Comparison of ENCODE assay signal across 8 mouse cellular contexts in the genomic region with DNA sequence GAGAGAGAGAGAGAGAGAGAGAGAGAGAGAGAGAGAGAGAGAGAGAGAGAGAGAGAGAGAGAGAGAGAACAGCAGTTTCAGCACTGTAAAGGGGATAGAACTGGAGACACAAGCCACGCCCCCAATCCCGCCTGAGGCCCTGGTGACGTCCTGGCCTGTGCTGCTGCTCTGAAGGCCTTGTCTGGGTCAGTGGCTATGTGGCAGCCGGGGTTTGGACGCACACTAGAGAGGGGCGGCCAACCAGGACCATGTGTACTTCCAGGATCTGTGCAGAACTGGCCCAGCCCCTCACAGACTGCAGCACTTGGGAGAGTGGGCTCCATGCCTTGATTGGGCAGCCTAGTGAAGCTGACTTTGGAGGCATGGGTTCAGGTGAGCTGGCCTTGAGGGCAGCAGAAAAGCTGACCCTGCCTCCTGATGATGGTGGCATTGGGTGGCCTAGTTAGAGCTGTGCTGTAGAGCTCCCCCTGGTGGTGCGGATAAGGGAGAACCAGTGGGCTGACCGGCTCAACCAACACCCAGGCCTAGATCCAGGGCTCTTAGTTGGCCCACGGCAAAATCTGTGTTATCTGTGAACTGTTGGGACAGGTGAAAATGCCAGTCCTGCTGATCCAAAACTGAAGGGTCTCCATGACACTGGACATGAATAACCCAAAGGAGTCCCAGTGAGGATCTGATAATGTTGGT.
DNase-seq lines count a peak whose midpoint lies in the region; ATAC-seq and TF ChIP-seq lines count a peak whose summit lies in the region.

No protein-coding gene starts in this region.

- no peaks in the 10 kb centered on the region for H3K9me3 ChIP-seq in neural tube, embryonic 15.5 days (replicated peaks)
- no peaks in the 10 kb centered on the region for H3K9me3 ChIP-seq in intestine, embryonic 15.5 days
- H3K9me3 ChIP-seq in liver, postnatal 0 days (ENCODE audit: low read length) = no peaks in the 10 kb centered on the region

- H3K9ac ChIP-seq in neural tube, embryonic 15.5 days (replicated peaks) = no peak overlapping the region
- no peak overlapping the region for H3K9ac ChIP-seq in intestine, embryonic 15.5 days
- no peak overlapping the region for H3K9ac ChIP-seq in liver, postnatal 0 days (replicated peaks)

- peak; percentile 82 for TF ChIP-seq CTCF in liver, postnatal 0 days (IDR thresholded peaks at IDR 0.05; ENCODE audit: low read depth)

- H3K27ac ChIP-seq in neural tube, embryonic 15.5 days (replicated peaks) = no peak overlapping the region
- no peak overlapping the region for H3K27ac ChIP-seq in intestine, embryonic 15.5 days
- no peak overlapping the region for H3K27ac ChIP-seq in liver, postnatal 0 days (ENCODE audit: low read depth)

- no peaks in the 10 kb centered on the region for H3K27me3 ChIP-seq in neural tube, embryonic 15.5 days (replicated peaks)
- no peaks in the 10 kb centered on the region for H3K27me3 ChIP-seq in intestine, embryonic 15.5 days (replicated peaks)
- no peaks in the 10 kb centered on the region for H3K27me3 ChIP-seq in liver, postnatal 0 days (ENCODE audit: insufficient read depth, low read length)

- TF ChIP-seq EP300 in liver, postnatal 0 days (IDR thresholded peaks at IDR 0.05; ENCODE audit: low read depth) = no peak

- no peak for ATAC-seq in neural tube, embryonic 15.5 days (ENCODE audit: low FRiP score)
- ATAC-seq in intestine, embryonic 15.5 days = peak; percentile 41; the same call in 1 of the 2 replicates
- ATAC-seq in liver, postnatal 0 days = 0 out of 2 replicates have a peak, but pooled peaks have one; percentile 40

- no peak overlapping the region for H3K4me3 ChIP-seq in neural tube, embryonic 15.5 days (replicated peaks)
- H3K4me3 ChIP-seq in intestine, embryonic 15.5 days (replicated peaks) = no peak overlapping the region
- no peak overlapping the region for H3K4me3 ChIP-seq in liver, postnatal 0 days (ENCODE audit: low read depth, low read length)

- H3K36me3 ChIP-seq in neural tube, embryonic 15.5 days = no peaks in the 10 kb centered on the region
- no peaks in the 10 kb centered on the region for H3K36me3 ChIP-seq in intestine, embryonic 15.5 days
- no peaks in the 10 kb centered on the region; the same call in 1 of the 2 replicates for H3K36me3 ChIP-seq in liver, postnatal 0 days (replicated peaks; ENCODE audit: insufficient read depth, low read length)

- no peak overlapping the region for H3K4me2 ChIP-seq in neural tube, embryonic 15.5 days
- H3K4me2 ChIP-seq in intestine, embryonic 15.5 days (replicated peaks) = no peak overlapping the region
- H3K4me2 ChIP-seq in liver, postnatal 0 days (ENCODE audit: low read depth, low read length) = no peak overlapping the region

- peak; percentile 53 for DNase-seq in neural tube, embryonic 10.5 days (ENCODE audit: extremely low spot score, low spot score)
- peak; percentile 70 for DNase-seq in R1 (ENCODE audit: low read depth, low spot score)
- peak; percentile 31 for DNase-seq in embryo, embryonic 11.5 days (ENCODE audit: low read depth, low spot score)
- DNase-seq in liver, postnatal 0 days = peak; percentile 61
- DNase-seq in retina, adult 2 months (ENCODE audit: low read depth, low spot score) = peak; percentile 9
- no peak for DNase-seq in Muller cell, postnatal 12 days (ENCODE audit: inconsistent ontology term)

- H3K4me1 ChIP-seq in neural tube, embryonic 15.5 days = no peaks in the 10 kb centered on the region
- H3K4me1 ChIP-seq in intestine, embryonic 15.5 days (replicated peaks) = 0 out of 2 replicates have a peak, but pooled peaks cover 7% of the 10 kb centered on the region
- H3K4me1 ChIP-seq in liver, postnatal 0 days (ENCODE audit: insufficient read depth) = peaks cover 6% of the 10 kb centered on the region; the same call in 1 of the 2 replicates

- 56% methylated on average over 9 of the region's 9 CpGs for WGBS in neural tube, embryonic 15.5 days
- 50% methylated on average over 9 of the region's 9 CpGs for WGBS in intestine, embryonic 15.5 days
- 47% methylated on average over 9 of the region's 9 CpGs for WGBS in liver, postnatal 0 days (ENCODE audit: insufficient replicate concordance)
